Mouse (Mus musculus) ES-E14 (cell line): ENCODE results near the gene Ptms.

Experiments used
- HCFC1 ChIP-seq: IDR thresholded peaks from 2 replicates; pipeline ENCODE4 v1.6.1; 2012; ENCODE audit warnings: low read length, inconsistent platforms, borderline replicate concordance; ENCODE audit not compliant: insufficient read depth
- MAFK ChIP-seq: IDR thresholded peaks from 2 replicates; pipeline ENCODE4 v1.6.1; 2014; ENCODE audit warnings: mild to moderate bottlenecking, low read depth, low read length, inconsistent platforms; ENCODE audit not compliant: insufficient read depth
- ZC3H11A ChIP-seq: IDR thresholded peaks from 2 replicates; pipeline ENCODE4 v1.6.1; 2012; ENCODE audit warnings: low read depth, mild to moderate bottlenecking, inconsistent platforms, low read length, borderline replicate concordance
- ZNF384 ChIP-seq: IDR thresholded peaks from 2 replicates; pipeline ENCODE4 v1.6.1; 2012; ENCODE audit warnings: low read depth, low read length, inconsistent platforms

DNA sequence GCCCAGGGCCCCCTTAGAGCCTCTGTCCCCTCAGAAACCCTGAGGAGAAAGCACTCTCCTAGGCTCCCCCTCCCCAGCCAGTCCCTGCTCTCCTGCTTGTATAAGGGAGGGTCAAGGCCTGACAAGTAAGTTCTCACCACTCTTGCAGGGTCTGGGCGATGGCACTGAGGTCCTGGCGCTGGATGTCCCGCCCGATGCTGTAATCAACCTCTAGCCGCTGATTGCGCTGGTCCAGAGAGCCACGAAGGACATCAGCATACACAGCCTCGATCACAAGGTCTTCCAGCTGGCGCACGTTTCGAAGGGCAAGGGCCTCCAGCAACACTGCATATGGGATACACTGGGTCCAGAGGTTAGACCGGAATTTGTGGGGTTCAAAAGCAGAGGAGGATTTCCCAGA is 41.1 kb upstream of the Ptms start:
- TF ChIP-seq ZNF384 = no peak
- TF ChIP-seq HCFC1 = no peak
- TF ChIP-seq ZC3H11A = no peak
- no peak for TF ChIP-seq MAFK
